Mouse (Mus musculus) gastrocnemius, postnatal 25 days (tissue): ENCODE data around the gene Il1f9. TPM values are rescaled to one million over a fixed set of nuclear protein-coding genes. Genes with fewer than 3 reads are reported as not detected.
"Not testable (repeated sequence)": the region's sequence is repeated elsewhere in the genome, so short reads cannot be mapped to it uniquely, and the experiment has no call there.

Experiments used
- DNase-seq: peaks from one replicate; pipeline ENCODE4 v3.0.0; 2022
- long read RNA-seq, 2 experiments: library from polyadenylated mRNA; stranded (forward); transcript quantifications; one replicate each; pipeline ENCODE4 v2.0.0; 2021
- total RNA-seq, 2 experiments: library from RNA; stranded (reverse); gene quantifications; 1 replicate in 1 of 2; 2 replicates in 1 of 2; pipeline ENCODE4 v1.2.3; 2021

Il1f9 gene
- total RNA-seq: not detected
- long read RNA-seq, experiment 1: 0 reads
- long read RNA-seq, experiment 2: 0 reads

DNA sequence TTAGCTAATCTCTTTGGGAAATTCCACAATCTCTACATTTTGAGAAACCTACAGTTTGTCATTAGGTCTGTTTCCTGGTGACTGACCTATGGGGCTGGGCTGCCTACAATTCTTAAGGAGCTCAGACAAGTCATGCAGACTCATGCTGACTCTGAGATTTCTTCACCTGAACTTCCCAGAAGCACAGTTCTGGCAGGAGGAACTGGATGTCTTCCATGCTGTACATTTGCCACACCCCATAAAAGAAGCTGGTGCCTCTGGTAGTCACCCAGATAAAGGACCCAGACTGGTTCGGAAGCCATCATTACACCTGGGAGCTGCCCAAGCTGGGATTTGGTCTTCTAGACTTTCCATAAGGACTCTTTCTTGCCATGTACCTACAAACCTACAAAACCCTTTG, at the start of gene Il1f9:
TSS of gene Il1f9 (plus strand) at position 301 of the 400 bp plus-strand sequence.
- DNase-seq: no peak

DNA sequence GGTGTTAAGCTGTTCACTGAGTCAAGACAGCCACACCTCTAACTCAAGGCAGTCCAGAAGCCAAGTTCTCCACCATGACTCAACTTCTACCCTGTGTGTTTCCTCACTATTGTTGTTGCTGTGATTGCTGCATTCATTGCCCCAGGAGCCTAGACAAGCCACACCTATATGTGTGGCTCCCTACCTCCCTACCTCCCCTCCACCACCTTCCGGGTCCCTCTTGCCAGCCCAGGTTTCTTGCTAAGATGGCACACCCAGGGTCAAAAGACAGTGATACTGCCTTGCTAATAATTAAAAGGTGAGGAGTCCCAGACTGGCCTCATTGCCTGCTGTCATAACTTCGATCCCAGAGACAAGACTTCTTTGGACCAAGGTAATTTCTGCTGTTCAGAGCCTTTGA, 33.4 kb upstream of the Il1f9 start, which contains the start of gene Il1f8:
TSS of gene Il1f8 (plus strand) at position 301 of the 400 bp plus-strand sequence.
- no peak for DNase-seq

DNA sequence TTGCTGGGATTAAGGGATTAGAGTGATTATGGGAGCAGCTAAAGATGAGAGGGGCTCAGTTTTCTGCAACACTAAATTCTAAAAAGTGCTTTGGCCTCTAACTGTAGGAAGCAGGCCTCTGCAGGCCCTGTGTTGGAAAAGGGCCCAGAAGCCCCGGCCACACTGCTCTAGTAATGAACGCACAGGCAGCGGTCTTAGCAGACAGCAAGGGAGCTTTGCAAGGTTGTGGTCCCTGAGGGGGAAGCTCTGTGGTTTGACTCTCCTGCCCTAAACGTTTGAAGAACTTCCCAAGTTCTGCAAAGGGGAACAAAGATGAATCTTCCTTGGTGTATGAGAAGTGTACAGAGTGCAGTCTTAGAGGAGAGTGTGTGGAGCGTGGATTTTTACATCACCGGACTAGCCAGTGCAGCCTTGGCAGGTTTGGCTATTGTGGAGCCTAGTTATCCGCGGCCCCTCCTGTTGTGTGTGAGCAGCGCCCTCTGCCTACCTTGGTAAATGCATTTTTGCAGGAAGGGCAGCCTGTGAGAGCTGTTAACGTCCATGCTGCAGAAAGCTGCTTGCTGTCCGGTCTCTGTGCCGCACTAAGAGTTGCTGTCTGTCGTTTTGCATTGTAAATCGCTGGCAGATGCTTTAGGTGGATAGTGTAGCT, 4.5 kb upstream of the Il1f9 start:
- DNase-seq: peak; percentile 11

DNA sequence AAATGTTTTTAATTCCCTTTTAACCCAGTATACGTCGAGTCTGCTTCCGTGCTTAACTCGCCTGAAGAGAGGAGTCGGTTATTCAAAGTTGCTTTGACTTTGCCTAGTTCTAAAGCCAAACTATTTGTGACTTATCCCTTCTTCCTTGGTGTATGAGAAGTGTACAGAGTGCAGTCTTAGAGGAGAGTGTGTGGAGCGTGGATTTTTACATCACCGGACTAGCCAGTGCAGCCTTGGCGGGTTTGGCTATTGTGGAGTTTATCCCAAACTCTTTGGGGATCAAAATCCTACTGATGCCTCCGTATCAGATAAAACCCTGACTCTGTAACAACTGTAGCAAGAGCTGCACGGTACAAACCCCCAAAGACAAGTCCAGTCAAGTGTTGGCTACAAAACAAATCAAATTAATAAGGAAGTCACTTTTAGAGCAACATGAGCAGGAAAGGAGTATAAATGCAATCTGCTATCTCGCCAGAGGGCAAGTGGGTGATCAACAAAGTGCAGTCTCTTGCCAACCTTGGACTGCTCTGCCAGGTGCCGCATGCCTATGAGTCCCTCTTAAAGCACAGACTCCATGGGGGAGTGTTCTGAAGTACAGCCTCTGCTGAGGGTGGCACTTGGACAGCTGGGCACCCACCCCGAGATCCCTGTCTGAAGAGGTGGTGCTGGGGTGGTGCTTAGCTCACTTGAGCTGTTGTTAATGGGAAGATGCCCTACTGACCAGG, 3.7 kb upstream of the Il1f9 start:
- DNase-seq: not testable (repeated sequence)

DNA sequence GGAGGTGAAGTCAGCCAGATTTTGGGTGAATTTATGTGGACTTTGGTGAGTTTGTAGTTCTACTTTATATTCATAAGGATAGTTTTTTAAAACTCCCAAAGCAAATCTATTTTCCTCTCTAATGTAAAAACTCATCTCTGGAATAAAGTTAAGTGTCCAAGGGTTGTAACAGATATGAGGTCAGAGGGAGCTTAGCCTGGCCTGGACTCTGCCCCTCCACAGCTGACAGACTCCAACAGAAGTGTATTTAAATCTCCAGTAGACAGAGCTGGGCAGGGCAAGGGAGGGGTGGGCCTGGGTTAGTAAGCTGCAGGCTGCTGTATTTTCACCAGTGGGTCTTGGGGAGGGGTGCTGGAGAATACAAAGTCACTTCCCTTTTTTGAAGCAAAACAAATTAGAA, 2.2 kb upstream of the Il1f9 start:
- not testable (repeated sequence) for DNase-seq

DNA sequence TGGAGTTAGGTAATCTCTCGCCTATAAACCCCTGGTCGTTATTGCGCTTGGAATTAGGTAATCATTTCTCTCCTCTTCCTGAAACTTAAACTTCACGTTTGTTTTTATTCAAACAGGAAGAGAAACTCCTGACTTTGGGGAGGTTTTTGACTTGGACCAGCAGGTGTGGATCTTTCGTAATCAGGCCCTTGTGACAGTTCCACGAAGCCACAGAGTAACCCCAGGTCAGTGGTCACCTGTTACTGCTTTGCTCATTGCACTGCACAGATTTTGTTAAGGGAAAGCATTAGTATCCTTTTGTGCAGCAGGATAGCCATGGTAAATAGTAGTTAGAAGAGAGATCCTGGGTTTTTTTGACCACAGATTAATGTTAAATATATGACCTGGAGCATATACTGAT, 1.3 kb downstream of the Il1f9 start:
- no peak for DNase-seq

DNA sequence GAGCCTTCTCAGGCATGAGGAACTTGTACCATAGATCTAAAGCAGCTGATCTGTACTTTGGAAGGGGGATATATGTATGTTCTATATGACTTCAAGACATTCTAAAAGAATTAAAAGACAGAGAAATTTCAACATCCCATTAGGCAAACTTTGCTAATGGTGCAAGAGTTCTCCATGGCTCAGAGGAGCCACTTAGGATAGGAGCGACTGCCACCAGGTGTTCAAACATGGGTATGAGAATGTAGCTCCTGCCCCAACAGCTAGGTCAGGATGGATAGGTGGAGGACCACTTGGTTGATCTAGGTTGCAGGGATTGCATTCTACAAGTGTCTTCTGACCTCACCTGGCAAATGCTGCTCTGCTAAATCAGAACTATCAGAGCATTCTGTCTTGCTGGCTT, 1.9 kb downstream of the Il1f9 start:
- no peak for DNase-seq

DNA sequence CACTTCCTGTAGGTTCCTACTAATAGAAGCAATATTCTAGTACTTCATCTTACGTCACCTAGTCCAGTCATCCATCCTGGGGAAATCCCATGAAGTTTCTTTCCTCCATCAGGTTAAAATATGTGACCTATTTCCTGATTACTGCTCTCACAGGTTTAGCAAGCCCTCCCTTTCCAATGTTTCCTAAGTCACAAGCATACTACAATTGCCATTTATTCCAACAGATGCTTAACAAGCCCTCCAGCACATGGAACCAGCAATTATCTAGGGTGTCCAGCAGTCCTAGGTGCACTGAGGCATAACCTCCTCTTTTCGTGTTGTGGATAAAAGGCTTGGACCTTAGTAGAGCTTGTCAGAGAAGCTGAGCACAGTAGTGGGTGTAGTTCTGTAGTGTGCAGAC, 28.8 kb downstream of the Il1f9 start, which contains the start of gene Il1f6:
TSS of gene Il1f6 (plus strand) at position 301 of the 400 bp plus-strand sequence.
- no peak for DNase-seq

DNA sequence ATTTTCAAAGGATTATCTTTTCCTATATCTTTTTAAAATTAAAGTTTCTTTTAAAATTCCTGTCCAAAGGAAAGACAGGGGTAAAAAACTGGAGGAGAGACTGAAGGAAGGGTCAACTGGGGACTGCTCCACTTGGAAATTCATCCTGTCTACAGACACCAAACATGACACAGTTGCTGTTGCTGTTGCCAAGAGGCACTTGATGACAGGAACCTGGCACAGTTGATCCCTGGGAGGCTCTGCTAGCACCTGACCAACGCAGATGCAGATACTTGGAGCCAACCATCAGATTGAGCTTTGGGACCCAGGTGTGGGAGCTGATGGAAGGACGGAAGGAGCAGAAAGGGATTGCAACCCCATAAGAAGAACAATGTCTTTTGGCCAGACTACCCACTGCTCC, 40.9 kb downstream of the Il1f9 start:
- DNase-seq: no peak

Other genes with a start within 250 kb of the Il1f9 start
- 1 to 10 TPM; 4.1 to 5.6 TPM for gene Hnmt, start 137.1 kb upstream of the Il1f9 start, total RNA-seq
- gene Tbpl2, start 89.9 kb upstream of the Il1f9 start, total RNA-seq: not detected
- gene Il1f8, start 33.3 kb upstream of the Il1f9 start, total RNA-seq: not detected
- gene Il1f6, start 28.9 kb downstream of the Il1f9 start, total RNA-seq: not detected
- not detected for gene Il1f5, start 90.5 kb downstream of the Il1f9 start, total RNA-seq
- not detected for gene Il1f10, start 104.7 kb downstream of the Il1f9 start, total RNA-seq
- not detected for gene Il1rn, start 150.4 kb downstream of the Il1f9 start, total RNA-seq
- gene Psd4, start 181.1 kb downstream of the Il1f9 start, total RNA-seq: under 1 TPM; 0.13 to 0.49 TPM